Mouse (Mus musculus): ENCODE results near the gene Cel. TPM values are rescaled to one million over a fixed set of nuclear protein-coding genes. Genes with fewer than 3 reads are reported as not detected.
"Not testable (repeated sequence)": the region's sequence is repeated elsewhere in the genome, so short reads cannot be mapped to it uniquely, and the experiment has no call there.

Gene Cel
- polyA plus RNA-seq, 1 experiment from 2014 or later = not detected

GRCm38 (mm10) chr2:28512798-28513401 lies 50.3 kb downstream of the Cel start, which contains the start of gene Ralgds:
TSS of gene Ralgds (plus strand) at chr2:28513125.
- under 1% methylated on average over 55 of the region's 71 CpGs for whole genome bisulfite sequencing
- peaks cover 11 to 19% of the 10 kb centered on the region in 2 experiments for H3K4me1 ChIP-seq (ENCODE audit: control insufficient read depth in 2 of 2, insufficient read depth in 2 of 2, low read length in 2 of 2)
- peak within 1 kb of the TSS; percentile 100 for H3K4me2 ChIP-seq (ENCODE audit: low read length)
- H3K9me3 ChIP-seq (ENCODE audit: control insufficient read depth, low read length) = no peaks in the 10 kb centered on the region
- H3K4me3 ChIP-seq (ENCODE audit: control insufficient read depth in 1 of 2, insufficient read depth in 1 of 2, low read depth in 1 of 2, low read length in 2 of 2) = peak within 1 kb of the TSS; percentile 71 to 77
- ATAC-seq (ENCODE audit: insufficient number of reproducible peaks, insufficient read depth, low FRiP score, low read depth) = peak; percentile 60; the same call in 1 of the 2 replicates
- peak within 1 kb of the TSS; percentile 87 for H3K9ac ChIP-seq (ENCODE audit: low read length)
- no peak within 1 kb of the TSS; a peak in 1 of 4 replicates for H3K27ac ChIP-seq (replicated peaks in 1 of 2; ENCODE audit: control insufficient read depth in 1 of 2, insufficient read depth in 1 of 2, low read depth in 2 of 2, low read length in 2 of 2)
- H3K36me3 ChIP-seq (ENCODE audit: control insufficient read depth, insufficient read depth, low read length) = no peaks in the 10 kb centered on the region
- H3K27me3 ChIP-seq (ENCODE audit: control insufficient read depth, insufficient read depth, low read length) = no peaks in the 10 kb centered on the region

DNA sequence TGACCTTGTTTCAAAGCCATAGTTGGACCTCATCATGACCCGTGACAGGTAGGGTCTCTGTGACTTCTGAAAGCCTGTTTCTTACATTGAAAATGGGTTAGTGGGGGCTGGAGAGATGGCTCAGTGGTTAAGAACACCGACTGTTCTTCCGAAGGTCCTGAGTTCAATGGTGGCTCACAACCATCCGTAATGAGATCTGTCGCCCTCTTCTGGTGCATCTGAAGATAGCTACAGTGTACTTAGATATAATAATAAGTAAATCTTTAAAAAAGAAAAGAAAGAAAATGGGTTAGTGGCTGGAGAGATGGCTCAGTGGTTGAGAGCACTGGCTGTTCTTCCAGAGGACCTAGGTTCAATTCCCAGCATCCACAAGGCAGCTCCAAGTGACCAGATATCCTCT lies 51.6 kb downstream of the Cel start:
- not testable (repeated sequence) for H3K4me2 ChIP-seq (ENCODE audit: low read length); H3K27me3 ChIP-seq (ENCODE audit: control insufficient read depth, insufficient read depth, low read length); H3K36me3 ChIP-seq (ENCODE audit: control insufficient read depth, insufficient read depth, low read length); H3K27ac ChIP-seq (replicated peaks in 1 of 2; ENCODE audit: control insufficient read depth in 1 of 2, insufficient read depth in 1 of 2, low read depth in 2 of 2, low read length in 2 of 2); H3K9me3 ChIP-seq (ENCODE audit: control insufficient read depth, low read length); H3K4me3 ChIP-seq (ENCODE audit: control insufficient read depth in 1 of 2, insufficient read depth in 1 of 2, low read depth in 1 of 2, low read length in 2 of 2); ATAC-seq (ENCODE audit: insufficient number of reproducible peaks, insufficient read depth, low FRiP score, low read depth); H3K9ac ChIP-seq (ENCODE audit: low read length)
- H3K4me1 ChIP-seq (ENCODE audit: control insufficient read depth in 2 of 2, insufficient read depth in 2 of 2, low read length in 2 of 2) = peaks cover 7 to 14% of the 10 kb centered on the region in 2 experiments
- 40% methylated on average over 5 of the region's 5 CpGs for WGBS

GRCm38 (mm10) chr2:28506291-28506690 lies 56.9 kb downstream of the Cel start:
- no peaks in the 10 kb centered on the region for H3K27me3 ChIP-seq (ENCODE audit: control insufficient read depth, insufficient read depth, low read length)
- no peak overlapping the region for H3K27ac ChIP-seq (replicated peaks in 1 of 2; ENCODE audit: control insufficient read depth in 1 of 2, insufficient read depth in 1 of 2, low read depth in 2 of 2, low read length in 2 of 2)
- WGBS = 78% methylated on average over 6 of the region's 6 CpGs
- no peaks in the 10 kb centered on the region for H3K36me3 ChIP-seq (ENCODE audit: control insufficient read depth, insufficient read depth, low read length)
- no peak overlapping the region for H3K4me2 ChIP-seq (ENCODE audit: low read length)
- no peaks in the 10 kb centered on the region for H3K9me3 ChIP-seq (ENCODE audit: control insufficient read depth, low read length)
- no peak for ATAC-seq (ENCODE audit: insufficient number of reproducible peaks, insufficient read depth, low FRiP score, low read depth)
- H3K4me1 ChIP-seq (ENCODE audit: control insufficient read depth in 2 of 2, insufficient read depth in 2 of 2, low read length in 2 of 2) = no peaks in the 10 kb centered on the region
- H3K9ac ChIP-seq (ENCODE audit: low read length) = no peak overlapping the region
- H3K4me3 ChIP-seq (ENCODE audit: control insufficient read depth in 1 of 2, insufficient read depth in 1 of 2, low read depth in 1 of 2, low read length in 2 of 2) = no peak overlapping the region

DNA sequence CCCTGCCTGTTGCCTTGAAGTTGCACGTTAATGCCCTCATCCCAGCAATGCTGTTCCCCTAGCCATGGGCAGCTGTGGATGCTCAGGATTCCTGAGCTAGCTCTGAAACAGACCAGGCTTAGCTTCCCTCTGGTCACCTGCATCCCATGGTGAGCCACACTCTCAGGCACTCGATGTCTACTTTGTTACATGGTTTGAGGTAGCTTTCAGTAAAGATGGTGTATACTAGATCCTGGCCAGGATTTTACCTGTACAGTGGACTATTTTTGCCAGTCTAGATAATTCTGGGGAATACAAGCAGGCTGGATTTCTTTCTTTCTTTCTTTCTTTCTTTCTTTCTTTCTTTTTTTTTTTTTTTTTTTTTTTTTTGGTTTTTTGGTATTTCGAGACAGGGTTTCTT lies 57.4 kb downstream of the Cel start, which contains the start of gene Gm10134:
Gene Gm10134, plus strand, starts transcription at position 301 of the 400 bp plus-strand sequence.
- no peak within 1 kb of the TSS for H3K4me3 ChIP-seq (ENCODE audit: control insufficient read depth in 1 of 2, insufficient read depth in 1 of 2, low read depth in 1 of 2, low read length in 2 of 2)
- WGBS = 54% methylated on average over 3 of the region's 3 CpGs
- H3K4me2 ChIP-seq (ENCODE audit: low read length) = no peak within 1 kb of the TSS
- no peaks in the 10 kb centered on the region for H3K27me3 ChIP-seq (ENCODE audit: control insufficient read depth, insufficient read depth, low read length)
- no peaks in the 10 kb centered on the region for H3K4me1 ChIP-seq (ENCODE audit: control insufficient read depth in 2 of 2, insufficient read depth in 2 of 2, low read length in 2 of 2)
- H3K36me3 ChIP-seq (ENCODE audit: control insufficient read depth, insufficient read depth, low read length) = no peaks in the 10 kb centered on the region
- ATAC-seq (ENCODE audit: insufficient number of reproducible peaks, insufficient read depth, low FRiP score, low read depth) = no peak
- H3K9me3 ChIP-seq (ENCODE audit: control insufficient read depth, low read length) = no peaks in the 10 kb centered on the region
- no peak within 1 kb of the TSS for H3K27ac ChIP-seq (replicated peaks in 1 of 2; ENCODE audit: control insufficient read depth in 1 of 2, insufficient read depth in 1 of 2, low read depth in 2 of 2, low read length in 2 of 2)
- H3K9ac ChIP-seq (ENCODE audit: low read length) = no peak within 1 kb of the TSS

Small RNA genes lying within 50 kb of the gene (microRNA-seq; reads per million reads assigned to microRNA genes)
- gene Gm22824 = not detected

Other genes starting within 250 kb of the Cel start
- 2.8 and 3.6 TPM in 2 replicates for gene Ppp1r26, start 116.6 kb downstream of the Cel start, polyA plus RNA-seq (2014; fragmentation: Nextera tagmentation; extraction: Ambion mirVana)
- gene 1700007K13Rik, start 97.1 kb downstream of the Cel start, polyA plus RNA-seq (2014; fragmentation: Nextera tagmentation; extraction: Ambion mirVana) = 0.43 TPM in 1 of 2 replicates, not detected in the other
- 47.9 and 50.9 TPM in 2 replicates for gene Mrps2, start 95.3 kb downstream of the Cel start, polyA plus RNA-seq (2014; fragmentation: Nextera tagmentation; extraction: Ambion mirVana)
- not detected in 2 replicates for gene Gbgt1, start 66.5 kb downstream of the Cel start, polyA plus RNA-seq (2014; fragmentation: Nextera tagmentation; extraction: Ambion mirVana)
- gene Gm10134, start 57.3 kb downstream of the Cel start, polyA plus RNA-seq (2014; fragmentation: Nextera tagmentation; extraction: Ambion mirVana) = 0.86 and 1.1 TPM in 2 replicates
- gene Ralgds, start 50.3 kb downstream of the Cel start, polyA plus RNA-seq (2014; fragmentation: Nextera tagmentation; extraction: Ambion mirVana) = 20.1 and 21.1 TPM in 2 replicates
- 20.0 and 20.7 TPM in 2 replicates for gene Gtf3c5, start 20.3 kb upstream of the Cel start, polyA plus RNA-seq (2014; fragmentation: Nextera tagmentation; extraction: Ambion mirVana)
- gene Gfi1b, start 58.6 kb upstream of the Cel start, polyA plus RNA-seq (2014; fragmentation: Nextera tagmentation; extraction: Ambion mirVana) = 0.23 and 0.43 TPM in 2 replicates
- gene Tsc1, start 77.8 kb upstream of the Cel start, polyA plus RNA-seq (2014; fragmentation: Nextera tagmentation; extraction: Ambion mirVana) = 12.9 and 14.9 TPM in 2 replicates
- gene Spaca9, start 136.3 kb upstream of the Cel start, polyA plus RNA-seq (2014; fragmentation: Nextera tagmentation; extraction: Ambion mirVana) = 0.43 and 2.7 TPM in 2 replicates
- gene Ak8, start 136.8 kb upstream of the Cel start, polyA plus RNA-seq (2014; fragmentation: Nextera tagmentation; extraction: Ambion mirVana) = 0.24 and 0.54 TPM in 2 replicates

All from heart, embryonic 14.5 days (tissue).